Mouse (Mus musculus): Measurements from ENCODE around the gene Vav3.

Vav3 gene

GRCm38 (mm10) chr3:109690566-109690965 is 350.1 kb downstream of the Vav3 start:
- no peak for DNase-seq (ENCODE audit: low spot score)

- no peak for DNase-seq (ENCODE audit: low spot score)
These were observed 352.2 kb downstream of the Vav3 start for GRCm38 (mm10) chr3:109692613-109693012.

- no peak for DNase-seq (ENCODE audit: low spot score)
These were observed 360.8 kb downstream of the Vav3 start for GRCm38 (mm10) chr3:109701301-109701700.

GRCm38 (mm10) chr3:109707786-109708460 is 367.5 kb downstream of the Vav3 start:
- no peak for DNase-seq (ENCODE audit: low spot score)

GRCm38 (mm10) chr3:109711751-109712150 is 371.3 kb downstream of the Vav3 start:
- DNase-seq (ENCODE audit: low spot score): no peak

- DNase-seq (ENCODE audit: low spot score): no peak
These were observed 374.0 kb downstream of the Vav3 start for GRCm38 (mm10) chr3:109714476-109714875.

- DNase-seq (ENCODE audit: low spot score): no peak
These were observed 381.3 kb downstream of the Vav3 start for GRCm38 (mm10) chr3:109721753-109722152.

GRCm38 (mm10) chr3:109726776-109727175 is 386.3 kb downstream of the Vav3 start:
- DNase-seq (ENCODE audit: low spot score): no peak

- no peak for DNase-seq (ENCODE audit: low spot score)
These were observed 391.3 kb downstream of the Vav3 start for GRCm38 (mm10) chr3:109731592-109732230.

GRCm38 (mm10) chr3:109732327-109733182 is 392.1 kb downstream of the Vav3 start:
- DNase-seq (ENCODE audit: low spot score): no peak

Data from MN1 (cell line).